In genomic region chr11:30364591-30364990, GRCm38 (mm10) we compare ENCODE assay signal across 22 mouse cellular contexts.
DNase-seq lines count a peak whose midpoint lies in the region; ATAC-seq and TF ChIP-seq lines count a peak whose summit lies in the region.
"Had no signal": no experiment of that assay in that cellular context is flagged by ENCODE, and none has a peak within 500 bp of the region (broad histone marks: within the 10 kb centered on the region; RNA-seq: fewer than 3 reads in every experiment).

No protein-coding gene starts in this region.

- no peaks in the 10 kb centered on the region for H3K27me3 ChIP-seq in heart, adult 2 months (ENCODE audit: control insufficient read depth, insufficient read depth, low read length)
- no peaks in the 10 kb centered on the region for H3K27me3 ChIP-seq in heart, embryonic 10.5 days (ENCODE audit: insufficient read depth, poor library complexity, severe bottlenecking)
- no peaks in the 10 kb centered on the region for H3K27me3 ChIP-seq in kidney, embryonic 15.5 days
- H3K27me3 ChIP-seq: embryonic facial prominence, embryonic 12.5 days; hindbrain, embryonic 12.5 days; limb, embryonic 12.5 days; liver, embryonic 13.5 days; midbrain, embryonic 13.5 days had no signal

- H3K9ac ChIP-seq in heart, adult 2 months (ENCODE audit: low read depth, low read length): no peak overlapping the region
- no peak overlapping the region for H3K9ac ChIP-seq in kidney, embryonic 15.5 days
- H3K9ac ChIP-seq: embryonic facial prominence, embryonic 12.5 days; hindbrain, embryonic 12.5 days; limb, embryonic 12.5 days; liver, embryonic 13.5 days; midbrain, embryonic 13.5 days had no signal

- WGBS in heart, adult 2 months: 49% methylated on average over 2 of the region's 2 CpGs
- WGBS in heart, embryonic 10.5 days: 64% methylated on average over 2 of the region's 2 CpGs
- 82% methylated on average over 2 of the region's 2 CpGs for WGBS in kidney, embryonic 15.5 days

- no peak for ATAC-seq in kidney, embryonic 15.5 days (replicated peaks; ENCODE audit: low FRiP score)
- ATAC-seq: activated CD4-positive, CD25-positive, alpha-beta regulatory T cell, adult 4 months; intestine, postnatal 0 days; midbrain, embryonic 13.5 days had no signal

- H3K27ac ChIP-seq in heart, adult 2 months: peak overlapping the region; percentile 72
- no peak overlapping the region for H3K27ac ChIP-seq in heart, embryonic 10.5 days
- H3K27ac ChIP-seq in kidney, embryonic 15.5 days: no peak overlapping the region
- H3K27ac ChIP-seq: embryonic facial prominence, embryonic 12.5 days; hindbrain, embryonic 12.5 days; layer of hippocampus, adult 2 months; limb, embryonic 12.5 days; liver, embryonic 13.5 days; midbrain, embryonic 13.5 days had no signal

- H3K4me3 ChIP-seq in heart, adult 2 months: no peak overlapping the region
- H3K4me3 ChIP-seq in heart, embryonic 10.5 days: no peak overlapping the region
- H3K4me3 ChIP-seq in kidney, embryonic 15.5 days (replicated peaks): no peak overlapping the region
- H3K4me3 ChIP-seq: embryonic facial prominence, embryonic 12.5 days; hindbrain, embryonic 12.5 days; layer of hippocampus, adult 2 months; limb, embryonic 12.5 days; liver, embryonic 13.5 days; midbrain, embryonic 13.5 days had no signal

- TF ChIP-seq POLR2A in heart, adult 2 months (IDR thresholded peaks at IDR 0.05; ENCODE audit: insufficient read depth, low read depth, low read length): no peak

- peak; percentile 70; the same call in 1 of the 2 replicates for TF ChIP-seq EP300 in heart, adult 2 months (IDR thresholded peaks at IDR 0.05; ENCODE audit: insufficient read depth, low read depth, low read length)

- no peaks in the 10 kb centered on the region for H3K9me3 ChIP-seq in heart, embryonic 10.5 days
- no peaks in the 10 kb centered on the region for H3K9me3 ChIP-seq in kidney, embryonic 15.5 days (replicated peaks)
- H3K9me3 ChIP-seq: embryonic facial prominence, embryonic 12.5 days; hindbrain, embryonic 12.5 days; limb, embryonic 12.5 days; liver, embryonic 13.5 days; midbrain, embryonic 13.5 days had no signal

- no peak overlapping the region for H3K4me2 ChIP-seq in kidney, embryonic 15.5 days
- H3K4me2 ChIP-seq: embryonic facial prominence, embryonic 12.5 days; hindbrain, embryonic 12.5 days; limb, embryonic 12.5 days; liver, embryonic 13.5 days; midbrain, embryonic 13.5 days had no signal

- intact Hi-C loops in heart, adult 2 months (cut with DNase I): loop anchor here (2.0 to 5.0 kb wide), 4 partner anchors 37 to 198 kb away; partner anchors contain the start of gene Sptbn1

- H3K4me1 ChIP-seq in heart, adult 2 months (ENCODE audit: control insufficient read depth, insufficient read depth, low read length): peaks cover 13% of the 10 kb centered on the region
- no peaks in the 10 kb centered on the region for H3K4me1 ChIP-seq in heart, embryonic 10.5 days
- H3K4me1 ChIP-seq in kidney, embryonic 15.5 days: peaks cover 3% of the 10 kb centered on the region; the same call in 1 of the 2 replicates
- H3K4me1 ChIP-seq: embryonic facial prominence, embryonic 12.5 days; hindbrain, embryonic 12.5 days; limb, embryonic 12.5 days; liver, embryonic 13.5 days; midbrain, embryonic 13.5 days had no signal

- peaks cover 2% of the 10 kb centered on the region for H3K79me2 ChIP-seq in heart, adult 2 months (replicated peaks; ENCODE audit: control insufficient read depth, insufficient read depth, low read length)

- DNase-seq in adrenal gland, adult (ENCODE audit: inconsistent age in 2 of 2, low spot score in 1 of 2): peak; percentile 16 to 52
- no peak for DNase-seq in adrenal gland, postnatal 25 days
- peak; percentile 30 to 34 for DNase-seq in heart, adult 2 months
- no peak for DNase-seq in heart, embryonic 10.5 days (ENCODE audit: low spot score)
- DNase-seq in kidney, postnatal 10 days: peak; percentile 13
- DNase-seq in kidney, postnatal 36 days: peak; percentile 44 to 58
- DNase-seq: cerebellum, adult 2 months; cerebellum, postnatal 25 days; layer of hippocampus, postnatal 36 days; liver, embryonic 13.5 days; lung, adult 2 months; lung, postnatal 14 days; thymus, adult 18-20 months; thymus, postnatal 36 days had no signal

- H3K36me3 ChIP-seq in heart, adult 2 months (ENCODE audit: control insufficient read depth, insufficient read depth, low read length): peaks cover 21% of the 10 kb centered on the region
- no peaks in the 10 kb centered on the region for H3K36me3 ChIP-seq in heart, embryonic 10.5 days
- H3K36me3 ChIP-seq in kidney, embryonic 15.5 days: no peaks in the 10 kb centered on the region
- H3K36me3 ChIP-seq: embryonic facial prominence, embryonic 12.5 days; hindbrain, embryonic 12.5 days; limb, embryonic 12.5 days; liver, embryonic 13.5 days; midbrain, embryonic 13.5 days had no signal

- TF ChIP-seq CTCF in heart, adult 2 months (IDR thresholded peaks at IDR 0.05): no peak

Comparison
In these comparisons a context has a peak if more than half of its experiments do, and no peak if none do; other contexts are left out.
1. DNase-seq: peak in adrenal gland, adult (2 of 2), heart, adult 2 months (2 of 2), kidney, postnatal 10 days (single experiment) and kidney, postnatal 36 days (2 of 2); none in adrenal gland, postnatal 25 days (single experiment) and heart, embryonic 10.5 days (single experiment).